Mouse (Mus musculus) limb, embryonic 13.5 days (tissue): Measurements from ENCODE around the gene Lrpprc. TPM values are rescaled to one million over a fixed set of nuclear protein-coding genes. Genes with fewer than 3 reads are reported as not detected.

Source experiments
- ATAC-seq: fragments of 200-750 bp; cut with Nextera tagmentation; 2 replicates; pipeline ENCODE4 v1.8.0; 2017; ENCODE audit warnings: low read depth, moderate number of reproducible peaks, moderate TSS enrichment; ENCODE audit not compliant: low FRiP score
- H3K27ac ChIP-seq: fragments of 300-500 bp; sonication (generic); 2 replicates; pipeline ENCODE4 v1.5.1; 2015; ENCODE audit warnings: inconsistent platforms, mild to moderate bottlenecking, moderate library complexity
- H3K27me3 ChIP-seq: fragments of 300-500 bp; sonication (generic); 2 replicates; pipeline ENCODE4 v1.6.1; 2015; ENCODE audit warnings: mild to moderate bottlenecking, inconsistent platforms
- H3K36me3 ChIP-seq: fragments of 300-500 bp; sonication (generic); 2 replicates; pipeline ENCODE4 v1.6.1; 2015; ENCODE audit warnings: inconsistent platforms, mild to moderate bottlenecking, moderate library complexity
- H3K4me1 ChIP-seq: fragments of 300-500 bp; sonication (generic); 2 replicates; pipeline ENCODE4 v1.6.1; 2015; ENCODE audit warnings: inconsistent platforms
- H3K4me2 ChIP-seq: fragments of 300-500 bp; sonication (generic); replicated peaks from 2 replicates; pipeline ENCODE4 v1.6.1; 2015; ENCODE audit warnings: inconsistent platforms, mild to moderate bottlenecking, moderate library complexity
- H3K4me3 ChIP-seq: fragments of 300-500 bp; sonication (generic); 2 replicates; pipeline ENCODE4 v1.5.1; 2015; ENCODE audit warnings: moderate library complexity, mild to moderate bottlenecking, inconsistent platforms
- H3K9ac ChIP-seq: fragments of 300-500 bp; sonication (generic); 2 replicates; pipeline ENCODE4 v1.6.1; 2015; ENCODE audit warnings: mild to moderate bottlenecking, inconsistent platforms
- H3K9me3 ChIP-seq: fragments of 300-500 bp; sonication (generic); 2 replicates; pipeline ENCODE4 v1.6.1; 2016; ENCODE audit warnings: inconsistent platforms
- WGBS: fragments of 180-500 bp; shearing (Covaris S2); methylation state at CpG from one replicate; pipeline ENCODE4 v1.1.7; 2015; 5-methylcytosine and 5-hydroxymethylcytosine counted together
- polyA plus RNA-seq: library from polyadenylated mRNA; unstranded; fragments of >200 nt; fragmentation: Nextera tagmentation; extraction: Ambion mirVana; gene quantifications from 2 replicates; pipeline ENCODE4 v1.2.1, GENCODE M21; 2015

Gene Lrpprc
- polyA plus RNA-seq, 1 experiment from 2014 or later = 45.5 TPM

DNA sequence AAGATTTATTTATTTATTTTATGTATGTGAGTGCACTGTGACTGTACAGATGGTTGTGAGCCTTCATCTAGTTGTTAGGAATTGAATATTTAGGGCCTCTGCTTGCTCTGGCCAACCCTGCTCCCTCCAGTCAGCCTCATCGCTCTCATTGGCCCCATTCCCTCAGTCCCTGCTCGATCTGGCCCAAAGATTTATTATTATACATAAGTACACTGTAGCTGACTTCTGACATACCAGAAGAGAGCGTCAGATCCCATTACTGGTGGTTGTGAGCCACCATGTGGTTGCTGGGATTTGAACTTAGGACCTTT lies 133.2 kb downstream of the Lrpprc start:
- no peak for ATAC-seq
- peaks cover 19% of the 10 kb centered on the region for H3K36me3 ChIP-seq
- 68% methylated on average over 3 of the region's 3 CpGs for whole genome bisulfite sequencing

GRCm38 (mm10) chr17:84656653-84657421 lies 133.8 kb downstream of the Lrpprc start:
- H3K36me3 ChIP-seq = peaks cover 23% of the 10 kb centered on the region
- H3K27me3 ChIP-seq = no peaks in the 10 kb centered on the region
- H3K4me3 ChIP-seq = no peak overlapping the region
- no peaks in the 10 kb centered on the region for H3K9me3 ChIP-seq
- H3K9ac ChIP-seq = no peak overlapping the region
- ATAC-seq = no peak
- 74% methylated on average over 19 of the region's 19 CpGs for WGBS
- peaks cover 18% of the 10 kb centered on the region; the same call in 1 of the 2 replicates for H3K4me1 ChIP-seq
- no peak overlapping the region for H3K27ac ChIP-seq
- no peak overlapping the region for H3K4me2 ChIP-seq

More for the DNA sequence above, 133.2 kb downstream of the Lrpprc start:
- Histone ChIP-seq H3K9ac (no peak overlapping the region), H3K9me3 (no peaks in the 10 kb centered on the region), H3K4me2 (no peak overlapping the region), H3K27ac (no peak overlapping the region), H3K4me3 (no peak overlapping the region), H3K27me3 (no peaks in the 10 kb centered on the region), H3K4me1 (peaks cover 20% of the 10 kb centered on the region; the same call in 1 of the 2 replicates)

DNA sequence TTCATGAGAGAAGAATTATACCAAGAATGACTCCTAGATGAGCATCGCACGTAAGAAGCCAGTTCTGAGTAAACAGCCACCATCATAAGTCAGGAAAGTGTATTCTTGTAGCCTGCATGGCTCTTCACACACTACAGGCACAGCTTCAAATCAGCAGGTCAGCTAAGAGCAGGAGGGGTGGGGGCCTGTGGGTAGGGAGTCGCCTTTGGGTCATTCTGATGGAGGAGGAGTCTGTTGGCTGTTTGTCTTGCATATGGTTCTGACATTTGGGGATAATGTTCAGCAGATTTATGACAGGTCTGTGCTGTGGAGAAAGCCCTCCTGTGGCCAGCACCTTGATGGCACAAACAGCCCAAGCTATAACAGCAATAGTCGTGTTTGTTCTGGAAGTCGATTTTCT lies 134.4 kb downstream of the Lrpprc start:
- Histone ChIP-seq H3K9ac (no peak overlapping the region), H3K4me1 (peaks cover 17% of the 10 kb centered on the region; the same call in 1 of the 2 replicates), H3K4me2 (no peak overlapping the region), H3K27me3 (no peaks in the 10 kb centered on the region), H3K9me3 (no peaks in the 10 kb centered on the region), H3K27ac (no peak overlapping the region; the same call in 1 of the 2 replicates), H3K4me3 (no peak overlapping the region), H3K36me3 (peaks cover 23% of the 10 kb centered on the region)
- WGBS = 69% methylated on average over 5 of the region's 5 CpGs
- ATAC-seq = no peak

Other genes with a start within 250 kb of the Lrpprc start
- gene Dync2li1, start 164.3 kb downstream of the Lrpprc start, polyA plus RNA-seq = 36.4 and 39.9 TPM in 2 replicates
- 0.15 TPM in 1 of 2 replicates, not detected in the other for gene Abcg8, start 114.5 kb downstream of the Lrpprc start, polyA plus RNA-seq
- 1.4 and 1.6 TPM in 2 replicates for gene Abcg5, start 107.8 kb downstream of the Lrpprc start, polyA plus RNA-seq
- 69.2 and 69.7 TPM in 2 replicates for gene Ppm1b, start 166.0 kb upstream of the Lrpprc start, polyA plus RNA-seq
- 0.34 TPM in 2 replicates for gene Slc3a1, start 237.6 kb upstream of the Lrpprc start, polyA plus RNA-seq